Mouse (Mus musculus): Measurements from ENCODE around the gene Anxa11. TPM values are rescaled to one million over a fixed set of nuclear protein-coding genes. Genes with fewer than 3 reads are reported as not detected.
"Not testable (repeated sequence)": the region's sequence is repeated elsewhere in the genome, so short reads cannot be mapped to it uniquely, and the experiment has no call there.

Anxa11 gene
- 53.0 and 58.4 TPM in 2 replicates for polyA plus RNA-seq (2012; rRNA removed)

DNA sequence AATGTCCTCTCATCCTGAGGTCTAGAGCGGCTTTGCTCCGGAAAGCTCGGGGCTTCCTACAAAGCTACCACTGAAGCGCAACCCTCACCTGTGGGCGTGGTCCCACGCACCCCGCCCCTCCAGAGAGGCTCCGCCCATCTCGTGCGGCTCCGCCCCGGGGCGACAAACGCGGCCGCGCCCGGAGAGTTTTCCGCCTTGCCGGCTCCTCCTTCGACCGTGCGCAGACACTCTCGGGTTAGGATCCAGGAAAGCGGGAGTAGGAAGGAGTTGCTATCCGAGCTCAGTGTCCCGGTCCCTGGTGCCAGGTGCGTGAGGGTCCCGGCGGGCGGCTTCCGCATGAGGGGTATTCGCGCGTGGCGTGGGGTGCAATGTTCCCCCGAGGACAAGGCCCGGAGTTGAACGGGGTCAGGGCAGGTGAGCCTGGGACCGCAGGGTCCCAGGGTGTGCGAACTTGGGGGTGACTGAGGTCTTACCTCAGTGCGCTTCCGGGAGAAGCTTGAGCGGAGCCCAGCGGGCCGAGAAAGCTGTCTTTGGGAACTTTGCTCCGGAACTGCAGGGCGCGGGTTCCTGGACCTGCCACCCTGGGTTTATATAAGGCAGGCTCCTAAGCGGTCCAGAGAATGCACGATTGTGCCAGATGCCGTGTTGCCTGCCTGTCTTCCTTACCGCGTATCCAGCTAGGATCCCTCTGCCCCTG lies at the start of gene Anxa11:
Gene Anxa11, plus strand, starts transcription at position 166 of the 697 bp plus-strand sequence.
- DNase-seq (ENCODE audit: low read depth): no peak

DNA sequence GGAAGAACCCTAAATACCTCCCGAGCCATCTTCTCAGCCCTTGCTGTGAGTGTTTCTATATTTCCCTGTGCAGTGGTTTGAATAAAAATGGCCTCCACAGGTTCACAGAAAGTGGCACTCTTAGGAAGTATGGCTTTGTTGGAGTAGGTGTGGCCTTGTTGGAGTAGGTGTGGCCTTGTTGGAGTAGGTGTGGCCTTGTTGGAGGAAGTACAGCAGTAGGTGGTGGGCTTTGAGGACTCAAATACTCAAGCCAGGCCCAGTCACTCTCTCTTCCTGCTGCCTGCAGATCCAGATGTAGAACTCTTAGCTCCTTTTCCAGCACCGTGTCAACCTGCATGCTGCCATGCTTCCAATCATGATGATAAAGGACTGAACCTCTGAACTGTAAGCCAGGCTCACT lies 47.6 kb upstream of the Anxa11 start:
- no peak for DNase-seq (ENCODE audit: low read depth)

DNA sequence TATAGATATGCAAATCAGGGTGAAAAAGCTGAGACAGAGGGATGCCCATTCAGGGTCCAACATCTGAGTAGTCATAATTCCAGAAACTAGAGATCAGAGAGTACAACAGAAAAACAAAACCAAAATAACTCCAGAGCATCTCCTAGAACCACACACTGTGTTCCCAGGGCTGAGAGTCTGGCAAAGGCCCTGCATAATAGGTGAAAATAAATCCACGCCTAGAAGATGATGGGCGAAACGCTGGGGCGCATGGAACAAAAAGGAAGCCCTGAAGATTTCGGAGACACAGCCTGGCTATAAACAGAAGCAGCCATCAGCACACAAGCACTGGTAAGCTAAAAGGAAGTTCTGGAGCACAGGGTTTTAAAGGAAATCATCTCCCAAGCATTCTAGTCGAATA lies 46.9 kb upstream of the Anxa11 start:
- no peak for DNase-seq (ENCODE audit: low read depth)

DNA sequence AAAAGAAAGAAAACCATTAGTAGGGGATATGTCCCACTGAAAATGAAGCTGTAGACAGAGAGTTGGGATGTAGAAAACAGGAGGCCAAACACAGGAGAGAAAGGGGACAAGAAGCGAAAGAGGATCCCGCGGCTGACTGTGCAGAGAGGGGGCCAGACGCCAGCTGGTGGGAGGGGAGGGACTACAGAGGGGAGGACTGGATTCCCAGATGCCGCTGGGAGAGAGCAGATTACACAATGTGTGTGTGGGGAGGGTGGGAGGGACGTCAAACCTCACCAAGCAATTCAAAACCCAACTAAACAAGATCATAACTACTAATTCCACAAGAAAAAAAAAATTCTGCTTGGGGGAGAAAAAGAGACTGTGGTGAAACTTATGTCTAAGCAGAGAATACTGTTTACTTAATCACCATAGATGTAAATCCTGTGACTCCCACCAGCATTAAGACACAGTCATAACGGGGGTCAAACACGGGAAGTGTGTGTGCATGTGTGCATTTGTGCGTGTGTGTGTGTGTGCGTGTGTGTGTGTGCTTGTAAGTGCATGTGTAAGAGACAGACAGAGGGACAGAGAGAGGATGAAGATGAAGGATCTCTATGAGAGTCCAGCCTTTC lies 46.3 kb upstream of the Anxa11 start:
- no peak for DNase-seq (ENCODE audit: low read depth)

DNA sequence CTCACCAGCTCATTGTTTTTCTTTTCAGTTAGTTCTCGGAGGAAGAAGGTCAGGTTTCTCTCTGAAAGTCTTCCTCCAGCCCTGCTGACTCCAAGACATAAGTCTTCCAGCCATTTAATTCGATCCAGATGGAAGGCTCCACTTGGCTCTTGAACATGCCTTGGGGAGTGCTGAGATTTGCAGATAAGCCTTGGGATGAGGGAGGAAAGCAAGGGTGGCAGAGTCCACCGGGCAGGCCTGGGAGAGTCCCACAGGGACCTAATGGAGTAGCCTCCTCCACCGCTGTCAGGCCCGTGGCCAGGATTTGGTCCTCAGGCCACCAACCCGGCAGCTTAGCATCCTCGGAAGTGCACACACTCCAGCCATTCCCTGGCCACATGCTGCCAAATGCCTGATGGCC lies 45.3 kb upstream of the Anxa11 start:
- DNase-seq (ENCODE audit: low read depth): no peak

GRCm38 (mm10) chr14:25800166-25800960 lies 41.6 kb upstream of the Anxa11 start:
- no peak for DNase-seq (ENCODE audit: low read depth)

- DNase-seq (ENCODE audit: low read depth): no peak
Measured at GRCm38 (mm10) chr14:25802511-25802910, 39.4 kb upstream of the Anxa11 start.

DNA sequence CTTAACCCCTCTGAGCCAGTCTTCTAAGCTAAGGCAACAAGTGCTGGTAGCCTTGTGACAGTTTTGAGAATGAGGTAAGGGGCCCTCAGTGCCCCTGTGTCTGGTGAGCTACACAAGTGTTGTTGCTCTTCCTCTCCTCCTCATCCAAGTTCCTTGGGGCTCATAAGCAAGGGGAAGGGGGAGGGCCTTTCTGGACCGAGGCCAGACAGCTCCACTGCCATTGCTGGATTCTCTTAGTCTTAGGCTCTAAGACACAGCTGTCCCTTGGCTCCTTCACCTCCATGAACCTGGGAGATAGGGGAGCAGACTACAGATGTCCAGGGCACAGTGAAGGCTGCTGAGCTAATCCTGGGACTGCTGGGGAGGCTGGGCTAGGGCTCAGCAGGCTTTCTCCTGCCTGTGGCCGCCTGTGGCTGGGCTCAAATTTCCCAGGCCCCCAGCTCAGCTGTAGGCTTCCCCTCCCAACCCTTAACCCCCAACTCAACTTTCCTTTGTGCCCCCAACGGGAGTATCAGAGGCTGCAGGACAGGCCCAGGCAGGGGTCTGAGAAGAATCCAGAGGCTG lies 38.6 kb upstream of the Anxa11 start:
- no peak for DNase-seq (ENCODE audit: low read depth)

GRCm38 (mm10) chr14:25805871-25806270 lies 36.1 kb upstream of the Anxa11 start:
- no peak for DNase-seq (ENCODE audit: low read depth)

- no peak for DNase-seq (ENCODE audit: low read depth)
Measured at GRCm38 (mm10) chr14:25806561-25806960, 35.4 kb upstream of the Anxa11 start.

DNA sequence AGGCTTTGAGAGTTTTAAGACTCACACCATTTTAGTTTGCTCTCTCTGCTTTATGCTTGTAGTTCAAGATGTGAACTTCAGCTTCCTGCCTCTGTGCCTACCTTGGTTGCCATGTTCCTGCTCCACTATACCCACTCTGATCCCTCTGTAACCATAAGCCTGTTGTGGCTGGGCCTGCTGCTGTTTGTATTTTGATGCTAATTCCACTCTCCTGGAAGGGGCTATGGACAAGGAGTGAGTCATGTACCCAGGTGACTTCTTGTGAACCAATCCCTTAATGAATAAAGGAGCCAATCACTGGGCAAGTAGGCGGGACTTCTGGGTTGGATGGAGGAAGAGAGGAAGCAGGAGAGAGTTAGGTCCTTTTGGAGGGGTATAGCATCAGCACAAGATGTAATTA lies 30.9 kb upstream of the Anxa11 start:
- DNase-seq (ENCODE audit: low read depth): not testable (repeated sequence)

DNA sequence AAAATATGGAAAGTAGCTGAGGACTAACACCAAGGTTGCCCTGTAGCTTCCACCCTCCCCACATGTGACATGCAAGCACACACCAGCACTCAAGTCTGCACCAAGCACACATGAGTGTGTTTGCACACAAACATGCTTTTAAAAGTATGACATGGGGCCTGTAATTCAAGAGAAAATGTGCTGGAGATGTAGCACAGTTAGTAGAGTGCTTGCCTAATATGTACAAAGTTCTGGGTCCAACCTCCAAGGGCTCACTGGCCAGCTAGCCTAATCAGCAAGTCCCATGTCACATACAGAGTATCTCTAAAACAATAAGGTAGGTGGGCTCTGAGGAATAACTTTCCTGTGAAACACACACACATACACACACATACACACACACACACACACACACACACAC lies 27.8 kb upstream of the Anxa11 start:
- no peak for DNase-seq (ENCODE audit: low read depth)

- no peak for DNase-seq (ENCODE audit: low read depth)
Measured at GRCm38 (mm10) chr14:25816416-25816815, 25.5 kb upstream of the Anxa11 start.

DNA sequence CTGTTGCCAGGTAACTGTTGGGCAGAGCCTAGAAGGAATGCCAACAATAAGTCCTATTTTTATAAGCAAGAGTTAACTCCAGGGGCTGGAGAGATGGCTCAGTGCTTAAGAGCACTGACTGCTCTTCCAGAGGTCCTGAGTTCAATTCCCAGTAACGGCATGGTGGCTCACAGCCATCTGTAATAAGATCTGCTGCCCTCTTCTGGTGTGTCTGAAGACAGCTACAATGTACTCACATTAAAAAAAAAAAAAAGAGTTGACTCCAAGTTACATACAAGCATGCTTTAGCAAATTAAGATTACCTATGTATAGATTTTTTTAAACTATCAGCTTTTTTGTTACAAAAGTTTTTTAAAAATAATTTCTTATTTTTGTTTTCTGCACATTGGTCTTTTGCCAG lies 19.4 kb upstream of the Anxa11 start:
- DNase-seq (ENCODE audit: low read depth): no peak

DNA sequence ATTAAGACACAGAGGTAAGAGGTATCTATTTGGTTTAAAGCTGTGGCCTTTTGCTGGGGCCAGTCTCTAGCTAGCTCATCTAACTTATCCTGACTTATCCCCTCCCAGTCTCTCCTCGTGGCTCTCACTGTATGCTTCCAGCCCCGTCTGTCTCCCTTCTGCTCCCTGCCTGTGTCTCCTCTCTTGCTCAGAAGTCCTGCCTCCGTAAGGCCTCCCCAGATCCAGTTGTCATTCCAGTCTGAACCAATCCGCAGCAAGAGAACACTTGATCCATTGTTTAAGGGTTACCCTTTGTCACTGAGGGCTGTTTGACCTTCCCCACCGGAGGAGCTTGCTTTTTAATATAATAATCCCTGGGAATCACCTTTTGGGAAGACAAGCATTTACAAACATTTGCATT lies 17.0 kb upstream of the Anxa11 start:
- DNase-seq (ENCODE audit: low read depth): no peak

DNA sequence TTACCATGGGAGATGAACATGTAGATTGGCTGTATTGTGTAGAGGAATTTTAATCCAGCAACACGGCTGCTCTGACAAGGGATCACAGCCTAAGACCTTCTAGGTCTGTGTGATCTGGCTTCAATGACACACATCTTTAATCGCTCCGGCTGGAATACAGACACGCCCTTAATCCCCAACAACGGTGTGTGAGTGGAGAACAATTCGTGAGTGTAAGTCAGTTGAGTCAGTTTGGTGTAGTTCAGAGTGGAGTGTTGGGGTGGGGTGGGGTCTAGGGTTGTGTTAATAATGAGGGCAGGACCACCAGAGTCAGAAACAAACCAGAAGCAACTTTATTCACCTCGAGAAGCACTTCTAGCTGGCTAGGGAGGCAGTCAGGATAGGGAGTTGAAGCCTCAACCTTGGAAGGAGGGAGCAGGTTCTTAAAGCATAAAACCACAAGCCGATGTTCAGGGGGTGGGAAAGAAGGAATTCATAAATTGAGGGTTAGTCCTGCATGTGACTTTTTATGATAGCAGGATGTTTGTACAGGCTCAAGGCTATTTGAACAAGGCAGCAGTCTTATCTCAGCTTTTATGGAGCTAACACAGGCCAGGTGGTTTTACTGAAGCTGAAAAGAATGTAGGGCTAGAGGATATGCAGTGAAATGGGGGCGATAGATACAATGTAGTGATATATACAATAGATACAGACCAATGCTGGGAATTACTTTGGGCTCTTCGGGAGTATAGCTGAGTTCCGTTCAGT lies 15.9 kb upstream of the Anxa11 start:
- DNase-seq (ENCODE audit: low read depth): no peak

DNA sequence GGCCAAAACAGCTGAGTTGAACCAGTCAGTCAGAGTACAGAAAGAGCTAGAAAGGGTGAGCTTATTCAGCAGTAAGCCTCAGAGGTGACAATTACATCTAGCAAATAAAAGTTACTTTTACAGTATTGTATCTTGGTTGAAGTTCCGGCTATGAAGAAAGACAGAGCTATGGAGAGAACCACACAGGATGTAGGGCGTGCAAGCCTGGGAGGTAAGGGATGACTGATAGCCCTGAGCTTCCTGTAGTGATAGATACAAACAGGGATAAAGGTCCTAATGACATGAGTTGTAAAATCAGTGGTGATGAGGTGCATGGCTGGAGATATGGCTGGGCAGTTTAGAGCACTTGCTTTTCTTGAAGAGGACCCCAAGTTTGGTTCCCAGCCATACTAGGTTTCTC lies 15.1 kb upstream of the Anxa11 start:
- DNase-seq (ENCODE audit: low read depth): no peak

GRCm38 (mm10) chr14:25831332-25831731 lies 10.6 kb upstream of the Anxa11 start:
- no peak for DNase-seq (ENCODE audit: low read depth)

- no peak for DNase-seq (ENCODE audit: low read depth)
Measured at GRCm38 (mm10) chr14:25832301-25832700, 9.7 kb upstream of the Anxa11 start.

- DNase-seq (ENCODE audit: low read depth): no peak
Measured at GRCm38 (mm10) chr14:25838411-25838810, 3.5 kb upstream of the Anxa11 start.

GRCm38 (mm10) chr14:25839791-25840190 lies 2.2 kb upstream of the Anxa11 start:
- DNase-seq (ENCODE audit: low read depth): no peak

- DNase-seq (ENCODE audit: low read depth): no peak
Measured at GRCm38 (mm10) chr14:25840961-25841360, 995 bp upstream of the Anxa11 start.
